Comparison of ENCODE assay signal across 8 mouse cellular contexts in the genomic region with DNA sequence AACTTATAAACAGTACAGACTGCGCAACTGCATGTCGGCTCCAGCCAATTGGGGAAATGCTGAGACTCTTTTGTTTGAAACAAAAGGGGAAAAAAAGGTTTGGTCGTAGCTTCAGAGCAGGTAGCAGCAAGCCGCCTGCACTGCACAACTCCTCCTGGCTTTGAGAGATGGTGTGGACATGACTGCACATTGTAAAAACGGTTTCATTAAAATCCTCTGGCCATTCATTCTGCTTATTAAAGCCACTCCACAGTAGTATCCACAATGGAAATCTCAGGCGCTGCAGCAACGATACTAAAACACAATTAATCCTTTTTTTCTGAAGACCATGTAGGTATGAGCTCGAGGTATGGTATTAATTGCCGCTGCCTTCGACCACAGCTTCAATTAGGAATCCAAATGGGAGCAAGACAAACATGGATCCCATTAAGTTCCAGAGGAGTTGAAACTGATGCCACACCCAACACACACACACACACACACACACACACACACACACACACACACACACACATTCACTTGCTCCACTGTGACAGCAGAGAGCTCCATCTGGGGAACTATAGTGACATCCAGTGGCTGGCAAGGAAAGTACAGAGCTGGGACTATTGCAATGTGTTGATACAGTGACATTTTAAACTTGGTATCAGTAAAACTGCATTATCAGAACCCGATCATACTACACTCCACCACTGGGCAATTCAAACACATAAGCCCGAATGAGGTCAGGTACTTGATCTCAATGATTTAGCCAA.
DNase-seq lines count a peak whose midpoint lies in the region; ATAC-seq and TF ChIP-seq lines count a peak whose summit lies in the region.
"Had no signal": no experiment of that assay in that cellular context is flagged by ENCODE, and none has a peak within 500 bp of the region (broad histone marks: within the 10 kb centered on the region; RNA-seq: fewer than 3 reads in every experiment).

No protein-coding gene starts in this region.

- no peak overlapping the region for H3K4me3 ChIP-seq in E14TG2a.4 (replicated peaks; ENCODE audit: low read length)
- H3K4me3 ChIP-seq in forebrain, embryonic 11.5 days (ENCODE audit: low read depth, low read length), result no peak overlapping the region
- no peak overlapping the region for H3K4me3 ChIP-seq in intestine, postnatal 0 days (ENCODE audit: low read depth, low read length)
- no peak overlapping the region for H3K4me3 ChIP-seq in limb, embryonic 13.5 days
- no peak overlapping the region for H3K4me3 ChIP-seq in neural tube, embryonic 13.5 days
- H3K4me3 ChIP-seq: erythroblast, embryonic 14.5 days had no signal

- 75% methylated on average over 12 of the region's 12 CpGs for WGBS in forebrain, embryonic 11.5 days
- WGBS in intestine, postnatal 0 days, result 78% methylated on average over 12 of the region's 12 CpGs
- 46% methylated on average over 12 of the region's 12 CpGs for WGBS in limb, embryonic 13.5 days
- 82% methylated on average over 12 of the region's 12 CpGs for WGBS in neural tube, embryonic 13.5 days

- no peaks in the 10 kb centered on the region for H3K27me3 ChIP-seq in E14TG2a.4 (ENCODE audit: insufficient read depth, low read length)
- no peaks in the 10 kb centered on the region for H3K27me3 ChIP-seq in forebrain, embryonic 11.5 days (ENCODE audit: control insufficient read depth, insufficient read depth, low read length)
- H3K27me3 ChIP-seq in intestine, postnatal 0 days (replicated peaks; ENCODE audit: control insufficient read depth, insufficient read depth, low read length), result no peaks in the 10 kb centered on the region
- H3K27me3 ChIP-seq in limb, embryonic 13.5 days, result no peaks in the 10 kb centered on the region
- H3K27me3 ChIP-seq in neural tube, embryonic 13.5 days, result no peaks in the 10 kb centered on the region

- H3K4me2 ChIP-seq in forebrain, embryonic 11.5 days (ENCODE audit: low read depth, low read length, severe bottlenecking), result no peak overlapping the region
- H3K4me2 ChIP-seq in intestine, postnatal 0 days (replicated peaks; ENCODE audit: low read depth), result no peak overlapping the region
- H3K4me2 ChIP-seq in limb, embryonic 13.5 days (replicated peaks), result peak overlapping the region; percentile 45
- H3K4me2 ChIP-seq in neural tube, embryonic 13.5 days, result no peak overlapping the region

- H3K27ac ChIP-seq in forebrain, embryonic 11.5 days (ENCODE audit: low read depth, low read length), result no peak overlapping the region
- H3K27ac ChIP-seq in intestine, postnatal 0 days (ENCODE audit: low read depth, low read length), result no peak overlapping the region
- no peak overlapping the region for H3K27ac ChIP-seq in limb, embryonic 13.5 days
- H3K27ac ChIP-seq in neural tube, embryonic 13.5 days (replicated peaks), result no peak overlapping the region

- peak; percentile 59 for DNase-seq in 3T3-L1 (ENCODE audit: low read depth, low spot score)
- DNase-seq in forebrain, embryonic 11.5 days (ENCODE audit: low spot score), result peak; percentile 57
- no peak for DNase-seq in cerebellum, postnatal 36 days

- H3K9ac ChIP-seq in forebrain, embryonic 11.5 days (ENCODE audit: low read length), result no peak overlapping the region
- H3K9ac ChIP-seq in intestine, postnatal 0 days (ENCODE audit: low read depth, low read length), result no peak overlapping the region
- no peak overlapping the region for H3K9ac ChIP-seq in limb, embryonic 13.5 days
- no peak overlapping the region for H3K9ac ChIP-seq in neural tube, embryonic 13.5 days

- H3K9me3 ChIP-seq in E14TG2a.4 (ENCODE audit: low read length), result no peaks in the 10 kb centered on the region
- no peaks in the 10 kb centered on the region for H3K9me3 ChIP-seq in forebrain, embryonic 11.5 days (ENCODE audit: control insufficient read depth, low read length)
- no peaks in the 10 kb centered on the region for H3K9me3 ChIP-seq in intestine, postnatal 0 days (ENCODE audit: control insufficient read depth)
- H3K9me3 ChIP-seq in limb, embryonic 13.5 days, result no peaks in the 10 kb centered on the region
- H3K9me3 ChIP-seq in neural tube, embryonic 13.5 days, result no peaks in the 10 kb centered on the region

- 0 out of 2 replicates have a peak, but pooled peaks cover 3% of the 10 kb centered on the region for H3K4me1 ChIP-seq in E14TG2a.4 (replicated peaks; ENCODE audit: low read depth, low read length)
- H3K4me1 ChIP-seq in forebrain, embryonic 11.5 days (replicated peaks; ENCODE audit: control insufficient read depth, insufficient read depth, low read length), result 0 out of 2 replicates have a peak, but pooled peaks cover 1% of the 10 kb centered on the region
- no peaks in the 10 kb centered on the region for H3K4me1 ChIP-seq in intestine, postnatal 0 days (replicated peaks; ENCODE audit: control insufficient read depth, insufficient read depth, low read length)
- H3K4me1 ChIP-seq in limb, embryonic 13.5 days, result no peaks in the 10 kb centered on the region
- H3K4me1 ChIP-seq in neural tube, embryonic 13.5 days (replicated peaks), result no peaks in the 10 kb centered on the region

- no peaks in the 10 kb centered on the region for H3K36me3 ChIP-seq in E14TG2a.4 (ENCODE audit: insufficient read depth, low read length)
- no peaks in the 10 kb centered on the region for H3K36me3 ChIP-seq in forebrain, embryonic 11.5 days (ENCODE audit: control insufficient read depth, insufficient read depth, low read length)
- no peaks in the 10 kb centered on the region for H3K36me3 ChIP-seq in intestine, postnatal 0 days (ENCODE audit: control insufficient read depth, insufficient read depth)
- no peaks in the 10 kb centered on the region for H3K36me3 ChIP-seq in limb, embryonic 13.5 days
- no peaks in the 10 kb centered on the region for H3K36me3 ChIP-seq in neural tube, embryonic 13.5 days

- ATAC-seq in forebrain, embryonic 11.5 days (replicated peaks; ENCODE audit: low FRiP score), result peak; percentile 72
- no peak; the same call in 1 of the 2 replicates for ATAC-seq in intestine, postnatal 0 days
- peak; percentile 71 for ATAC-seq in limb, embryonic 13.5 days (ENCODE audit: low FRiP score, low read depth)
- ATAC-seq in neural tube, embryonic 13.5 days (ENCODE audit: low read depth), result peak; percentile 76

- TF ChIP-seq CTCF in E14TG2a.4 (conservative IDR thresholded peaks at IDR 0.05; ENCODE audit: low read length), result peak; percentile 51
- TF ChIP-seq CTCF in intestine, postnatal 0 days (IDR thresholded peaks at IDR 0.05; ENCODE audit: low read depth), result peak; percentile 80

Comparison
In these comparisons a context has a peak if more than half of its experiments do, and no peak if none do; other contexts are left out.
1. DNase-seq: peak in 3T3-L1 (single experiment) and forebrain, embryonic 11.5 days (single experiment); none in cerebellum, postnatal 36 days (0 of 2).